Mouse (Mus musculus): ENCODE data around the gene Gm20458. TPM values are rescaled to one million over a fixed set of nuclear protein-coding genes. Genes with fewer than 3 reads are reported as not detected.

Gene Gm20458
- polyA plus RNA-seq, 1 experiment = 22.1 TPM

DNA sequence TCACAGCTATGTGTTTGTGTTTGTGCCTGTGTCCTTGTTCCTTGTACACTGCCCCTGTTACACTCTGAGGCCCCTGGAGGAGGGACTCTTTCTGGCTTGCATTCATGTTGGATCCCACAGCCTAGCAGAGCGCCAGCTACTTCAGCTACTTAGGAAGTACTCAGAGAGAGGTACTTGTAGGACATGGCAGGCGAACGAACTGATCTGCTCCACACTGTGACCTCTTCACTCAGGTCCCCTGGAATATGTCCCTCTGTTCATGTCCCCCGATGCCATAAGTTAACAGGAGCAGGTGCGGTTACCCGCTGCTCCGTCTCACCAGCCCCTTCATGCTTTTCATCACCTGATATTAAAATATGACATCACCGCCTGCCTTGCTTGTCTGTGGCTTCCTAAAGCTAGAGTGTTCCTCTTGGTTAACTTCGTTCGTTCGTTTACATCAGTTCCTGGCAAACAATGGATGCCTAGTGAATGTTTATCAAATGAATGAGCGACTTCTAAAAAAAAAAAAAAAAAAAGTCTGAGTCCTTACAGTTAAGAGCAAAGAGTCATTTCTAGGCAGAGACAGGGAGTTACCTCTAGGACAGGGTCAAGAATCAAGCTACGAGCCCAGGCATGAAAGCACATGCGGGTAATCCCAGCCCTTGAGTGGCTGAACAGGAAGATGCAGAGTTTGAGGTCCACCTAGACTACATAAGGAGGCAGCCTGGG is 7.6 kb upstream of the Gm20458 start:
- 52% methylated on average over 14 of the region's 14 CpGs for WGBS
- no peak overlapping the region for H3K4me3 ChIP-seq (ENCODE audit: insufficient read depth, low read depth, low read length)
- DNase-seq = peak; percentile 72

GRCm38 (mm10) chr2:164453887-164454500 is 6.8 kb upstream of the Gm20458 start:
- H3K36me3 ChIP-seq (ENCODE audit: control insufficient read depth, insufficient read depth, low read length) = no peaks in the 10 kb centered on the region
- TF ChIP-seq POLR2A (IDR thresholded peaks at IDR 0.05; ENCODE audit: low read depth, low read length) (no peak), CTCF (conservative IDR thresholded peaks at IDR 0.05; ENCODE audit: insufficient read depth, insufficient read length, low read depth, low read length) (no peak)
- peak; percentile 76 for DNase-seq
- H3K4me1 ChIP-seq (ENCODE audit: control insufficient read depth, insufficient read depth, low read length) = peaks cover 46% of the 10 kb centered on the region
- no peaks in the 10 kb centered on the region for H3K27me3 ChIP-seq (replicated peaks; ENCODE audit: control insufficient read depth, insufficient read depth, low read length)
- no peak overlapping the region for H3K4me3 ChIP-seq (ENCODE audit: insufficient read depth, low read depth, low read length)
- peak overlapping the region; percentile 99 for H3K27ac ChIP-seq (ENCODE audit: insufficient read depth, low read depth, low read length)
- WGBS = 34% methylated on average over 7 of the region's 7 CpGs

More for the DNA sequence above, 7.6 kb upstream of the Gm20458 start:
- Histone ChIP-seq H3K27me3 (replicated peaks; ENCODE audit: control insufficient read depth, insufficient read depth, low read length) (no peaks in the 10 kb centered on the region), H3K36me3 (ENCODE audit: control insufficient read depth, insufficient read depth, low read length) (no peaks in the 10 kb centered on the region), H3K4me1 (ENCODE audit: control insufficient read depth, insufficient read depth, low read length) (peaks cover 46% of the 10 kb centered on the region), H3K27ac (ENCODE audit: insufficient read depth, low read depth, low read length) (peak overlapping the region; percentile 99)
- TF ChIP-seq POLR2A (IDR thresholded peaks at IDR 0.05; ENCODE audit: low read depth, low read length) = no peak
- TF ChIP-seq CTCF (conservative IDR thresholded peaks at IDR 0.05; ENCODE audit: insufficient read depth, insufficient read length, low read depth, low read length) = no peak

- H3K27me3 ChIP-seq (replicated peaks; ENCODE audit: control insufficient read depth, insufficient read depth, low read length) = no peaks in the 10 kb centered on the region
- H3K4me1 ChIP-seq (ENCODE audit: control insufficient read depth, insufficient read depth, low read length) = peaks cover 46% of the 10 kb centered on the region
- H3K4me3 ChIP-seq (ENCODE audit: insufficient read depth, low read depth, low read length) = 0 out of 2 replicates have a peak overlapping the region, but pooled peaks have one; percentile 14
- DNase-seq = peak; percentile 98
- no peaks in the 10 kb centered on the region for H3K36me3 ChIP-seq (ENCODE audit: control insufficient read depth, insufficient read depth, low read length)
- TF ChIP-seq POLR2A (IDR thresholded peaks at IDR 0.05; ENCODE audit: low read depth, low read length) (no peak), CTCF (conservative IDR thresholded peaks at IDR 0.05; ENCODE audit: insufficient read depth, insufficient read length, low read depth, low read length) (no peak)
- H3K27ac ChIP-seq (ENCODE audit: insufficient read depth, low read depth, low read length) = peak overlapping the region; percentile 99
- WGBS = 19% methylated on average over 10 of the region's 10 CpGs
Observed at GRCm38 (mm10) chr2:164454846-164455245, 5.9 kb upstream of the Gm20458 start.

- no peak for TF ChIP-seq POLR2A (IDR thresholded peaks at IDR 0.05; ENCODE audit: low read depth, low read length)
- TF ChIP-seq CTCF (conservative IDR thresholded peaks at IDR 0.05; ENCODE audit: insufficient read depth, insufficient read length, low read depth, low read length) = no peak
- H3K4me3 ChIP-seq (ENCODE audit: insufficient read depth, low read depth, low read length) = no peak overlapping the region
- DNase-seq = peak; percentile 65
- H3K27ac ChIP-seq (ENCODE audit: insufficient read depth, low read depth, low read length) = peak overlapping the region; percentile 99
- no peaks in the 10 kb centered on the region for H3K36me3 ChIP-seq (ENCODE audit: control insufficient read depth, insufficient read depth, low read length)
- H3K27me3 ChIP-seq (replicated peaks; ENCODE audit: control insufficient read depth, insufficient read depth, low read length) = no peaks in the 10 kb centered on the region
- peaks cover 46% of the 10 kb centered on the region for H3K4me1 ChIP-seq (ENCODE audit: control insufficient read depth, insufficient read depth, low read length)
- 30% methylated on average over 6 of the region's 6 CpGs for WGBS
Observed at GRCm38 (mm10) chr2:164455421-164456190, 5.2 kb upstream of the Gm20458 start.

- 75% methylated on average over 1 of the region's 1 CpGs for WGBS
- DNase-seq = peak; percentile 37
- Histone ChIP-seq H3K27ac (ENCODE audit: insufficient read depth, low read depth, low read length) (peak overlapping the region; percentile 99), H3K4me3 (ENCODE audit: insufficient read depth, low read depth, low read length) (no peak overlapping the region), H3K4me1 (ENCODE audit: control insufficient read depth, insufficient read depth, low read length) (peaks cover 46% of the 10 kb centered on the region), H3K27me3 (replicated peaks; ENCODE audit: control insufficient read depth, insufficient read depth, low read length) (no peaks in the 10 kb centered on the region), H3K36me3 (ENCODE audit: control insufficient read depth, insufficient read depth, low read length) (no peaks in the 10 kb centered on the region)
- no peak for TF ChIP-seq CTCF (conservative IDR thresholded peaks at IDR 0.05; ENCODE audit: insufficient read depth, insufficient read length, low read depth, low read length)
- TF ChIP-seq POLR2A (IDR thresholded peaks at IDR 0.05; ENCODE audit: low read depth, low read length) = no peak
Observed at GRCm38 (mm10) chr2:164456413-164456812, 4.4 kb upstream of the Gm20458 start.

GRCm38 (mm10) chr2:164456864-164457300 is 3.9 kb upstream of the Gm20458 start, which contains the start of gene Sys1:
TSS of gene Sys1 (plus strand) at chr2:164456964.
- peak; percentile 72 for DNase-seq

More at GRCm38 (mm10) chr2:164456864-164457300, 3.9 kb upstream of the Gm20458 start, which contains the start of gene Sys1:
- no peak for TF ChIP-seq POLR2A (IDR thresholded peaks at IDR 0.05; ENCODE audit: low read depth, low read length)
- 0 out of 2 replicates have a peak, but pooled peaks have one; percentile 20 for TF ChIP-seq CTCF (conservative IDR thresholded peaks at IDR 0.05; ENCODE audit: insufficient read depth, insufficient read length, low read depth, low read length)
- Histone ChIP-seq H3K36me3 (ENCODE audit: control insufficient read depth, insufficient read depth, low read length) (no peaks in the 10 kb centered on the region), H3K4me1 (ENCODE audit: control insufficient read depth, insufficient read depth, low read length) (peaks cover 49% of the 10 kb centered on the region), H3K4me3 (ENCODE audit: insufficient read depth, low read depth, low read length) (peak within 1 kb of the TSS; percentile 31; the same call in 1 of the 2 replicates), H3K27me3 (replicated peaks; ENCODE audit: control insufficient read depth, insufficient read depth, low read length) (no peaks in the 10 kb centered on the region), H3K27ac (ENCODE audit: insufficient read depth, low read depth, low read length) (peak within 1 kb of the TSS; percentile 99)
- 5% methylated on average over 7 of the region's 7 CpGs for WGBS

All from kidney, adult 2 months (tissue).